Mouse (Mus musculus): ENCODE results near the gene Zkscan8. TPM values are rescaled to one million over a fixed set of nuclear protein-coding genes. Genes with fewer than 3 reads are reported as not detected.

Gene Zkscan8
- polyA plus RNA-seq, 1 experiment from 2014 or later = 10.5 TPM

Other genes with a start within 250 kb of the Zkscan8 start
- not detected in 2 replicates for gene Gpx5, start 238.4 kb downstream of the Zkscan8 start, polyA plus RNA-seq (2014; fragmentation: Nextera tagmentation; extraction: Ambion mirVana)
- gene Gpx6, start 219.0 kb downstream of the Zkscan8 start, polyA plus RNA-seq (2014; fragmentation: Nextera tagmentation; extraction: Ambion mirVana) = 0.30 TPM in 1 of 2 replicates, not detected in the other
- not detected in 2 replicates for gene Olfr1367, start 184.2 kb downstream of the Zkscan8 start, polyA plus RNA-seq (2014; fragmentation: Nextera tagmentation; extraction: Ambion mirVana)
- gene Zscan12, start 168.3 kb downstream of the Zkscan8 start, polyA plus RNA-seq (2014; fragmentation: Nextera tagmentation; extraction: Ambion mirVana) = 14.8 and 19.6 TPM in 2 replicates
- gene Zkscan3, start 128.4 kb downstream of the Zkscan8 start, polyA plus RNA-seq (2014; fragmentation: Nextera tagmentation; extraction: Ambion mirVana) = 79.8 and 84.7 TPM in 2 replicates
- 4.1 and 4.9 TPM in 2 replicates for gene Pgbd1, start 90.1 kb downstream of the Zkscan8 start, polyA plus RNA-seq (2014; fragmentation: Nextera tagmentation; extraction: Ambion mirVana)
- 14.9 and 17.5 TPM in 2 replicates for gene Zscan26, start 77.4 kb downstream of the Zkscan8 start, polyA plus RNA-seq (2014; fragmentation: Nextera tagmentation; extraction: Ambion mirVana)
- 2.5 and 3.2 TPM in 2 replicates for gene Nkapl, start 62.6 kb downstream of the Zkscan8 start, polyA plus RNA-seq (2014; fragmentation: Nextera tagmentation; extraction: Ambion mirVana)
- gene Zkscan4, start 52.2 kb downstream of the Zkscan8 start, polyA plus RNA-seq (2014; fragmentation: Nextera tagmentation; extraction: Ambion mirVana) = 4.0 and 4.5 TPM in 2 replicates
- gene Gm10065, start 51.7 kb downstream of the Zkscan8 start, polyA plus RNA-seq (2014; fragmentation: Nextera tagmentation; extraction: Ambion mirVana) = 3.5 TPM in 1 of 2 replicates, not detected in the other
- 0.15 and 0.61 TPM in 2 replicates for gene AK157302, start 35.9 kb downstream of the Zkscan8 start, polyA plus RNA-seq (2014; fragmentation: Nextera tagmentation; extraction: Ambion mirVana)
- gene Gm11273, start 29.7 kb downstream of the Zkscan8 start, polyA plus RNA-seq (2014; fragmentation: Nextera tagmentation; extraction: Ambion mirVana) = 3.5 and 6.3 TPM in 2 replicates
- 0.12 and 0.23 TPM in 2 replicates for gene Olfr1366, start 11.7 kb upstream of the Zkscan8 start, polyA plus RNA-seq (2014; fragmentation: Nextera tagmentation; extraction: Ambion mirVana)
- gene Olfr1535, start 28.8 kb upstream of the Zkscan8 start, polyA plus RNA-seq (2014; fragmentation: Nextera tagmentation; extraction: Ambion mirVana) = 0.05 TPM in 1 of 2 replicates, not detected in the other
- not detected in 2 replicates for gene Olfr1364, start 50.6 kb upstream of the Zkscan8 start, polyA plus RNA-seq (2014; fragmentation: Nextera tagmentation; extraction: Ambion mirVana)
- not detected in 2 replicates for gene Olfr1362, start 82.9 kb upstream of the Zkscan8 start, polyA plus RNA-seq (2014; fragmentation: Nextera tagmentation; extraction: Ambion mirVana)
- gene Olfr11, start 111.4 kb upstream of the Zkscan8 start, polyA plus RNA-seq (2014; fragmentation: Nextera tagmentation; extraction: Ambion mirVana) = not detected in 2 replicates
- gene Olfr1361, start 132.3 kb upstream of the Zkscan8 start, polyA plus RNA-seq (2014; fragmentation: Nextera tagmentation; extraction: Ambion mirVana) = 0.08 TPM in 1 of 2 replicates, not detected in the other
- gene Olfr1360, start 146.3 kb upstream of the Zkscan8 start, polyA plus RNA-seq (2014; fragmentation: Nextera tagmentation; extraction: Ambion mirVana) = not detected in 2 replicates
- gene Olfr1359, start 167.0 kb upstream of the Zkscan8 start, polyA plus RNA-seq (2014; fragmentation: Nextera tagmentation; extraction: Ambion mirVana) = not detected in 2 replicates
- 2.1 and 2.3 TPM in 2 replicates for gene Hist1h2bl, start 185.0 kb upstream of the Zkscan8 start, polyA plus RNA-seq (2014; fragmentation: Nextera tagmentation; extraction: Ambion mirVana)
- 13.2 and 19.5 TPM in 2 replicates for gene Hist1h2ai, start 185.3 kb upstream of the Zkscan8 start, polyA plus RNA-seq (2014; fragmentation: Nextera tagmentation; extraction: Ambion mirVana)
- 5.6 and 23.9 TPM in 2 replicates for gene Hist1h3h, start 186.5 kb upstream of the Zkscan8 start, polyA plus RNA-seq (2014; fragmentation: Nextera tagmentation; extraction: Ambion mirVana)
- gene Hist1h2bm, start 190.9 kb upstream of the Zkscan8 start, polyA plus RNA-seq (2014; fragmentation: Nextera tagmentation; extraction: Ambion mirVana) = 4.3 and 4.6 TPM in 2 replicates
- gene Hist1h4j, start 203.9 kb upstream of the Zkscan8 start, polyA plus RNA-seq (2014; fragmentation: Nextera tagmentation; extraction: Ambion mirVana) = 1.1 and 1.4 TPM in 2 replicates
- gene Hist1h4k, start 219.4 kb upstream of the Zkscan8 start, polyA plus RNA-seq (2014; fragmentation: Nextera tagmentation; extraction: Ambion mirVana) = 1.8 and 2.3 TPM in 2 replicates
- 8.1 and 9.3 TPM in 2 replicates for gene Hist1h2ak, start 222.7 kb upstream of the Zkscan8 start, polyA plus RNA-seq (2014; fragmentation: Nextera tagmentation; extraction: Ambion mirVana)
- gene Hist1h2bn, start 223.0 kb upstream of the Zkscan8 start, polyA plus RNA-seq (2014; fragmentation: Nextera tagmentation; extraction: Ambion mirVana) = 2.1 and 3.2 TPM in 2 replicates
- 15.4 and 16.9 TPM in 2 replicates for gene Hist1h1b, start 249.5 kb upstream of the Zkscan8 start, polyA plus RNA-seq (2014; fragmentation: Nextera tagmentation; extraction: Ambion mirVana)

All from neural tube, embryonic 11.5 days (tissue).